Mouse (Mus musculus) limb, embryonic 12.5 days (tissue): ENCODE results near the gene Gm14862. TPM values are rescaled to one million over a fixed set of nuclear protein-coding genes. Genes with fewer than 3 reads are reported as not detected.

Experiments
- ATAC-seq: fragments of 200-750 bp; cut with Nextera tagmentation; 2 replicates; pipeline ENCODE4 v1.8.0; 2017; ENCODE audit warnings: low read depth, moderate TSS enrichment; ENCODE audit not compliant: insufficient number of reproducible peaks, insufficient read depth, low FRiP score, low TSS enrichment
- H3K27ac ChIP-seq: fragments of 300-500 bp; sonication (generic); 2 replicates; pipeline ENCODE4 v1.5.1; 2016; ENCODE audit warnings: mild to moderate bottlenecking, moderate library complexity
- H3K27me3 ChIP-seq: fragments of 300-500 bp; sonication (generic); 2 replicates; pipeline ENCODE4 v1.6.1; 2016; ENCODE audit warnings: mild to moderate bottlenecking, moderate library complexity
- H3K36me3 ChIP-seq: fragments of 300-500 bp; sonication (generic); 2 replicates; pipeline ENCODE4 v1.6.1; 2016; ENCODE audit warnings: mild to moderate bottlenecking, moderate library complexity
- H3K4me1 ChIP-seq: fragments of 300-500 bp; sonication (generic); replicated peaks from 2 replicates; pipeline ENCODE4 v1.6.1; 2016
- H3K4me2 ChIP-seq: fragments of 300-500 bp; sonication (generic); 2 replicates; pipeline ENCODE4 v1.6.1; 2016; ENCODE audit warnings: mild to moderate bottlenecking, moderate library complexity
- H3K4me3 ChIP-seq: fragments of 300-500 bp; sonication (generic); replicated peaks from 2 replicates; pipeline ENCODE4 v1.5.1; 2016; ENCODE audit warnings: mild to moderate bottlenecking
- H3K9ac ChIP-seq: fragments of 300-500 bp; sonication (generic); replicated peaks from 2 replicates; pipeline ENCODE4 v1.6.1; 2016; ENCODE audit warnings: mild to moderate bottlenecking, moderate library complexity
- H3K9me3 ChIP-seq: fragments of 300-500 bp; sonication (generic); 2 replicates; pipeline ENCODE4 v1.6.1; 2016; ENCODE audit warnings: mild to moderate bottlenecking, moderate library complexity
- WGBS: fragments of 180-500 bp; shearing (Covaris S2); methylation state at CpG from one replicate; pipeline ENCODE4 v1.1.7; 2016; 5-methylcytosine and 5-hydroxymethylcytosine counted together
- polyA plus RNA-seq: library from polyadenylated mRNA; unstranded; fragments of >200 nt; fragmentation: Nextera tagmentation; extraction: Ambion mirVana; gene quantifications from 2 replicates; pipeline ENCODE4 v1.2.1, GENCODE M21; 2016

Gene Gm14862
- polyA plus RNA-seq, 1 experiment from 2014 or later: not detected

DNA sequence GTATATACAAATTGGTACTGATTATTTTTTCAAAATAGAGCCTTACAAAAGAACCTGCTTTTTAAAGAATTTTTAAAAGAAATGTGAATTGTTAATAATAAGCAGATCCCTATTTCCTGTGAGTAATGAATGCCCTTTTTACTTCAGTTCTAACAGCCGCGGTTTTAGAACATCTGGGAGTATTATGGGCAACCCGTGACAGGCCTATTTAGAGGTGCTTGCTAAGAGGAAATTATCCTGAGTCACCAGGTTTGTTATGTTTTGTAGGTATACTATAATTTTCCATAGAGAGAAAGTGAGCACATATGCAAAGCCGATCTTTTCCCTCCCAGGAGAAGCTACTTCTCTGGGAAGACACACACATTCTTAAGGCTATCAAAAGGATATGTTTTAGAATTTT is 35.0 kb downstream of the Gm14862 start:
- WGBS: 56% methylated on average over 4 of the region's 4 CpGs
- H3K36me3 ChIP-seq: no peaks in the 10 kb centered on the region
- H3K9ac ChIP-seq: no peak overlapping the region
- H3K27me3 ChIP-seq: no peaks in the 10 kb centered on the region
- ATAC-seq: no peak
- H3K4me3 ChIP-seq: no peak overlapping the region
- no peaks in the 10 kb centered on the region for H3K4me1 ChIP-seq
- H3K27ac ChIP-seq: no peak overlapping the region
- no peaks in the 10 kb centered on the region for H3K9me3 ChIP-seq
- H3K4me2 ChIP-seq: no peak overlapping the region

DNA sequence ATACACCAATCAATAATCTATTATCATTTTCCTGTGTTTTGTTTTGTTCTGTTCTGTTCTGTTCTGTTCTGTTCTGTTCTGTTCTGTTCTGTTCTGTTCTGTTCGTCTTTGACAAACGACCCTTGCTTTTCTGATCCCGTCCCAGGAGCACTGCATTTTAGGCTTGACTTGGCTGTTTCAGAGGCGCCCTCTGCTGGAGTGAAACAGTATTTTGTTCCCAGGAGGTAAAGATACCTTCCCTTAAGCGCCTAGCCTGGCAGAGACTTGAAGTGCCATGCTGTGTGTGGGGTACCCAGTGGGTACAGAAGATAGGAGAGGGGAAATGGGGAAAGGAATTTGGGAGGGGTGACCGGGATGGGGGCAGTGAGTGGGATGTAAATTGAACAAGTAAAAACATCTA is 35.5 kb downstream of the Gm14862 start:
- no peak for ATAC-seq
- no peaks in the 10 kb centered on the region for H3K27me3 ChIP-seq
- no peaks in the 10 kb centered on the region for H3K4me1 ChIP-seq
- H3K36me3 ChIP-seq: no peaks in the 10 kb centered on the region
- WGBS: 33% methylated on average over 6 of the region's 6 CpGs
- H3K27ac ChIP-seq: no peak overlapping the region
- no peaks in the 10 kb centered on the region for H3K9me3 ChIP-seq
- no peak overlapping the region for H3K9ac ChIP-seq
- no peak overlapping the region for H3K4me3 ChIP-seq
- no peak overlapping the region for H3K4me2 ChIP-seq

DNA sequence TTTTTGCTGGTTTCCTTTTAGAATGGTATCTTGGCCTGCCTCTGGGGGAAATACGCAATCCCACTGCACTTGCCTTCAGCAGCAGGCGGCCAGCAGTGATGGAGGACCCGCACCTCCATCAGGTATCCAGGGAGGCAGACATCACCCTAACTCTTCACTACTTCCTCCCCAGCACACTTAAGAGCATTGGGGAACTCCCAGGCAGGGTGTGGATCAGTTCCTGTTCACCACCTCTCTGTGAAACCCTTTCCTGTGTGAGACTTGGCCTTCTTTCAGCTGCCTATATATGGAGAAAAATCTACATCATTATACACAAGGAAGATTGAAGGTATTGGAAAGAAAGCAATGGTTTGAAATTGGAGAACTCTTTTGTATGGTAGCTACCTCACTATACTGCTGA is 37.1 kb downstream of the Gm14862 start:
- 91% methylated on average over 3 of the region's 3 CpGs for WGBS
- ATAC-seq: no peak
- Histone ChIP-seq H3K4me3 (no peak overlapping the region), H3K36me3 (no peaks in the 10 kb centered on the region), H3K9ac (no peak overlapping the region), H3K27me3 (no peaks in the 10 kb centered on the region), H3K27ac (no peak overlapping the region), H3K9me3 (no peaks in the 10 kb centered on the region), H3K4me1 (no peaks in the 10 kb centered on the region), H3K4me2 (no peak overlapping the region)

DNA sequence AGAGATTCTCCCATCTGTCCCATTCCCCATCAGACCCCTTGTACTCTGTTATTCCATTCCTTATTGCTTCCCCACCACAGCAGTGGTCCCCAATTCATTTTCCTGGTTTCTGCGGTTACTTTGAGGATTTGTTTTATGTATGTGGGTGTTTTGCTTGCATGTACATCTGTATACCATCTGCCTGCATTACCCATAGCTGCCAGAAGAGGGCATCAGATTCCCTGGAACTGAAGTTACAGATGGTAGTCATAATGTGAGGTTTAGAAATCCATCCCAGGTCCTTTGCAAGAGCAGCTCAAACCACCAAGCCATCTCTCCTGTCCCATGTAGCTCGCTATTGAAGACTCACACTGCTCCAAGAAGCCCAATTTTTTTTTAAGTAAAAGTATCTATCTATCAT is 40.5 kb downstream of the Gm14862 start:
- no peak overlapping the region for H3K4me3 ChIP-seq
- 96% methylated on average over 2 of the region's 2 CpGs for WGBS
- no peak overlapping the region for H3K27ac ChIP-seq
- H3K4me2 ChIP-seq: no peak overlapping the region
- no peak for ATAC-seq
- no peaks in the 10 kb centered on the region for H3K36me3 ChIP-seq
- H3K27me3 ChIP-seq: no peaks in the 10 kb centered on the region
- H3K4me1 ChIP-seq: no peaks in the 10 kb centered on the region
- no peak overlapping the region for H3K9ac ChIP-seq
- no peaks in the 10 kb centered on the region for H3K9me3 ChIP-seq

DNA sequence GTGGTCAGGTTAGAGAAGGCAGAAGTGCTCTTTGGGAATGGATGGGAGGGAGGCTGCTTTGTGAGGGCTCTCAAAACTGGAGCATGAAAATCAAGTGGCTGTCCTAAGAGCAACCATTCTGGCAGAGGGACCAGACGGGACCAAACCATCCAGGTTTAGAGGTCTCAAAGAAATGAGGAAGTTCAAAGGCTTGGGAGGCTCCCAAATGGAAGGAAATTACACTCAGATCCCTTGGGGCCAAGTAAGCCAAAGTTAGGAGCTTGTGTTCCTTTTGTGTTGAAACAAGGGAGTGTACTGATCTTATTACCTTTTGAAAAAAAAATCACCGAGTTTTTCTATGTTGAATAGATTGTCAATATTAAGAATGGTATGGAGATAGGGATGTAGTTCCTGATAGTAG is 51.6 kb downstream of the Gm14862 start:
- H3K36me3 ChIP-seq: no peaks in the 10 kb centered on the region
- no peaks in the 10 kb centered on the region for H3K9me3 ChIP-seq
- WGBS: 62% methylated on average over 2 of the region's 2 CpGs
- H3K4me1 ChIP-seq: no peaks in the 10 kb centered on the region
- H3K9ac ChIP-seq: no peak overlapping the region
- H3K4me3 ChIP-seq: no peak overlapping the region
- no peak for ATAC-seq
- no peak overlapping the region for H3K4me2 ChIP-seq
- H3K27ac ChIP-seq: no peak overlapping the region
- H3K27me3 ChIP-seq: peaks cover 4% of the 10 kb centered on the region

DNA sequence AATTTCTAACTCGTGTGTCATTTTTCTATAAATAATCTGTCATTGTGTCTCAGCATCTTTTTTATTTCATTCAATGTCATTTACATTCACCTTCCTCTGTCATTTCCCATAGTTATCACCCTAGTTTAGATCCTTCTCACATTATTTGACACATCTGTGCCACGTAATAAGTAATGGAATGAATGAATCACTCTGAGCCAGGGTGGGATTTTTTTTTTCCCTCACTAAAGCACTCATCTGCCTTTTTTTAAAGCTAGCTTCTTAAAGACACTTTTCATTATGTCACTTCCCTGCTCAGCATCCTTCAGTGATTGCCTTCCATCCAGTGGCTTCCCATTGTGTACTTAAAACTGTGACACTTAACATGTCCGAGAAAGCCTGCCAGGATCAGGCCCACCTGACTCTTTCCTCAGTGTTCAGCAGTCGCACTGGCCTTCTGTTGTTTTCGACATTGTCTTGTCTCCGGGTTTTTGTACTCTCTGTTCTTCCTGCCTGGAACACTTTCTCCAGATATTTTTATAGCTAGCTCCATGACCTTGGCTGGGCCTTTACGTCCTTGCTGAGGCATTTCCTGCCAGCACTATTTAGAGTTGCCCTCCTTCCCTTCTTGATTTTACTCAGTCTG is 53.8 kb downstream of the Gm14862 start:
- ATAC-seq: no peak
- 64% methylated on average over 7 of the region's 7 CpGs for WGBS
- Histone ChIP-seq H3K9me3 (no peaks in the 10 kb centered on the region), H3K4me1 (no peaks in the 10 kb centered on the region), H3K27me3 (peaks cover 19% of the 10 kb centered on the region), H3K4me3 (no peak overlapping the region), H3K36me3 (no peaks in the 10 kb centered on the region), H3K27ac (no peak overlapping the region), H3K9ac (no peak overlapping the region), H3K4me2 (no peak overlapping the region)

DNA sequence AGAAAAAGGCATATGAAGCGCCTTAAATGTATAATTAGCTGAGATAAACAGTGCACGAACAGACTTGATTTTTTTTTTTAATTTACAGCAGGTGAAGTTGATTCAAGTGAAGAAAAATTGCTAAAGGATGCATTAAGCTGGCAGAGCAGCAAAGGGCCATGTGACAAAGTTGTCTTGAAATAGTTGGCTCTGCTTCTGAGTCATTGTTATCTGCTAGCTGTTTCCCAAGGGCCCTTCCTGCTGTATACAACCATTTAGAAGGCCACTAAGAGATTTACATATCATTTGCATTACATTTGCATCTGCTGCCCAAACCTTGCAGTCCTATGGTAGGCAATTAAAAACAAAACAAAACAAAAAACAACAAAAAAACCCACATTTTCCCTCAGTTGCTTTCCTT is 54.7 kb downstream of the Gm14862 start:
- Histone ChIP-seq H3K27ac (no peak overlapping the region), H3K36me3 (no peaks in the 10 kb centered on the region), H3K9ac (no peak overlapping the region), H3K27me3 (peaks cover 19% of the 10 kb centered on the region), H3K4me3 (no peak overlapping the region), H3K4me2 (no peak overlapping the region), H3K9me3 (no peaks in the 10 kb centered on the region), H3K4me1 (no peaks in the 10 kb centered on the region)
- no peak for ATAC-seq
- WGBS: 80% methylated on average over 2 of the region's 2 CpGs

Other genes starting within 250 kb of the Gm14862 start
- not detected in 2 replicates for gene Fthl17e, start 223.4 kb downstream of the Gm14862 start, polyA plus RNA-seq
- gene Fthl17f, start 193.9 kb downstream of the Gm14862 start, polyA plus RNA-seq: not detected in 2 replicates
- not detected in 2 replicates for gene 4930402K13Rik, start 152.3 kb downstream of the Gm14862 start, polyA plus RNA-seq
- gene Lancl3, start 57.0 kb downstream of the Gm14862 start, polyA plus RNA-seq: 0.45 and 0.69 TPM in 2 replicates
- 1.5 and 2.0 TPM in 2 replicates for gene Xk, start 15.9 kb upstream of the Gm14862 start, polyA plus RNA-seq
- not detected in 2 replicates for gene H2al1m, start 26.9 kb upstream of the Gm14862 start, polyA plus RNA-seq
- not detected in 2 replicates for gene H2al1k, start 93.7 kb upstream of the Gm14862 start, polyA plus RNA-seq
- gene Cybb, start 230.9 kb upstream of the Gm14862 start, polyA plus RNA-seq: 0.71 and 1.00 TPM in 2 replicates